Mouse (Mus musculus): ENCODE measurements around the gene Bace2. TPM values are rescaled to one million over a fixed set of nuclear protein-coding genes. Genes with fewer than 3 reads are reported as not detected.

Bace2 gene
- polyA plus RNA-seq, 1 experiment from 2014 or later, result 9.7 TPM

- no peak overlapping the region for H3K9ac ChIP-seq (ENCODE audit: low read length)
- H3K4me3 ChIP-seq (ENCODE audit: low read depth, low read length), result no peak overlapping the region
- H3K27me3 ChIP-seq (replicated peaks; ENCODE audit: control insufficient read depth, insufficient read depth, low read length), result no peaks in the 10 kb centered on the region
- ATAC-seq (replicated peaks; ENCODE audit: low FRiP score, low TSS enrichment, low read depth), result no peak
- no peaks in the 10 kb centered on the region for H3K4me1 ChIP-seq (replicated peaks; ENCODE audit: control insufficient read depth, insufficient read depth, low read length)
- WGBS, result 82% methylated on average over 2 of the region's 2 CpGs
- no peak for DNase-seq (ENCODE audit: low spot score)
- H3K27ac ChIP-seq (ENCODE audit: low read depth), result no peak overlapping the region
- H3K9me3 ChIP-seq (ENCODE audit: control insufficient read depth, low read length), result no peaks in the 10 kb centered on the region
- no peak overlapping the region for H3K4me2 ChIP-seq (ENCODE audit: low read length)
- no peaks in the 10 kb centered on the region for H3K36me3 ChIP-seq (ENCODE audit: control insufficient read depth, insufficient read depth, low read length)
Measured at GRCm38 (mm10) chr16:97328602-97329001, 27.9 kb upstream of the Bace2 start.

- 41% methylated on average over 2 of the region's 2 CpGs for WGBS
- Histone ChIP-seq H3K27me3 (replicated peaks; ENCODE audit: control insufficient read depth, insufficient read depth, low read length) (0 out of 2 replicates have a peak, but pooled peaks cover 2% of the 10 kb centered on the region), H3K36me3 (ENCODE audit: control insufficient read depth, insufficient read depth, low read length) (no peaks in the 10 kb centered on the region), H3K9ac (ENCODE audit: low read length) (no peak overlapping the region), H3K4me3 (ENCODE audit: low read depth, low read length) (no peak overlapping the region), H3K4me1 (replicated peaks; ENCODE audit: control insufficient read depth, insufficient read depth, low read length) (no peaks in the 10 kb centered on the region), H3K9me3 (ENCODE audit: control insufficient read depth, low read length) (no peaks in the 10 kb centered on the region), H3K4me2 (ENCODE audit: low read length) (no peak overlapping the region), H3K27ac (ENCODE audit: low read depth) (no peak overlapping the region)
- ATAC-seq (replicated peaks; ENCODE audit: low FRiP score, low TSS enrichment, low read depth), result no peak
- no peak for DNase-seq (ENCODE audit: low spot score)
Measured at GRCm38 (mm10) chr16:97353013-97353412, 3.5 kb upstream of the Bace2 start.

GRCm38 (mm10) chr16:97354632-97355031 is 1.9 kb upstream of the Bace2 start:
- WGBS, result 48% methylated on average over 2 of the region's 2 CpGs
- no peaks in the 10 kb centered on the region for H3K4me1 ChIP-seq (replicated peaks; ENCODE audit: control insufficient read depth, insufficient read depth, low read length)
- H3K27me3 ChIP-seq (replicated peaks; ENCODE audit: control insufficient read depth, insufficient read depth, low read length), result 0 out of 2 replicates have a peak, but pooled peaks cover 2% of the 10 kb centered on the region
- no peaks in the 10 kb centered on the region for H3K36me3 ChIP-seq (ENCODE audit: control insufficient read depth, insufficient read depth, low read length)
- ATAC-seq (replicated peaks; ENCODE audit: low FRiP score, low TSS enrichment, low read depth), result no peak
- H3K4me2 ChIP-seq (ENCODE audit: low read length), result no peak overlapping the region
- no peaks in the 10 kb centered on the region for H3K9me3 ChIP-seq (ENCODE audit: control insufficient read depth, low read length)
- no peak for DNase-seq (ENCODE audit: low spot score)
- no peak overlapping the region for H3K4me3 ChIP-seq (ENCODE audit: low read depth, low read length)
- H3K9ac ChIP-seq (ENCODE audit: low read length), result no peak overlapping the region
- H3K27ac ChIP-seq (ENCODE audit: low read depth), result no peak overlapping the region

GRCm38 (mm10) chr16:97357188-97357821 is 763 bp downstream of the Bace2 start:
- peak overlapping the region; percentile 35 for H3K9ac ChIP-seq (ENCODE audit: low read length)
- peak overlapping the region; percentile 100 for H3K4me2 ChIP-seq (ENCODE audit: low read length)
- no peaks in the 10 kb centered on the region for H3K36me3 ChIP-seq (ENCODE audit: control insufficient read depth, insufficient read depth, low read length)
- H3K4me3 ChIP-seq (ENCODE audit: low read depth, low read length), result peak overlapping the region; percentile 60
- WGBS, result under 1% methylated on average over 25 of the region's 25 CpGs
- H3K4me1 ChIP-seq (replicated peaks; ENCODE audit: control insufficient read depth, insufficient read depth, low read length), result no peaks in the 10 kb centered on the region
- ATAC-seq (replicated peaks; ENCODE audit: low FRiP score, low TSS enrichment, low read depth), result 0 out of 2 replicates have a peak, but pooled peaks have one; percentile 51
- no peak overlapping the region for H3K27ac ChIP-seq (ENCODE audit: low read depth)
- 0 out of 2 replicates have a peak, but pooled peaks cover 2% of the 10 kb centered on the region for H3K27me3 ChIP-seq (replicated peaks; ENCODE audit: control insufficient read depth, insufficient read depth, low read length)
- DNase-seq (ENCODE audit: low spot score), result peak; percentile 76
- no peaks in the 10 kb centered on the region for H3K9me3 ChIP-seq (ENCODE audit: control insufficient read depth, low read length)

- no peaks in the 10 kb centered on the region for H3K27me3 ChIP-seq (replicated peaks; ENCODE audit: control insufficient read depth, insufficient read depth, low read length)
- no peak overlapping the region for H3K27ac ChIP-seq (ENCODE audit: low read depth)
- no peaks in the 10 kb centered on the region for H3K36me3 ChIP-seq (ENCODE audit: control insufficient read depth, insufficient read depth, low read length)
- 77% methylated on average over 8 of the region's 8 CpGs for WGBS
- no peaks in the 10 kb centered on the region for H3K9me3 ChIP-seq (ENCODE audit: control insufficient read depth, low read length)
- no peak overlapping the region for H3K4me2 ChIP-seq (ENCODE audit: low read length)
- no peak for DNase-seq (ENCODE audit: low spot score)
- no peaks in the 10 kb centered on the region for H3K4me1 ChIP-seq (replicated peaks; ENCODE audit: control insufficient read depth, insufficient read depth, low read length)
- no peak overlapping the region for H3K4me3 ChIP-seq (ENCODE audit: low read depth, low read length)
- ATAC-seq (replicated peaks; ENCODE audit: low FRiP score, low TSS enrichment, low read depth), result no peak
- H3K9ac ChIP-seq (ENCODE audit: low read length), result no peak overlapping the region
Measured at GRCm38 (mm10) chr16:97362231-97362888, 5.8 kb downstream of the Bace2 start.

- no peak for DNase-seq (ENCODE audit: low spot score)
- WGBS, result 28% methylated on average over 2 of the region's 2 CpGs
- Histone ChIP-seq H3K27me3 (replicated peaks; ENCODE audit: control insufficient read depth, insufficient read depth, low read length) (no peaks in the 10 kb centered on the region), H3K4me2 (ENCODE audit: low read length) (no peak overlapping the region), H3K36me3 (ENCODE audit: control insufficient read depth, insufficient read depth, low read length) (no peaks in the 10 kb centered on the region), H3K9me3 (ENCODE audit: control insufficient read depth, low read length) (no peaks in the 10 kb centered on the region), H3K4me1 (replicated peaks; ENCODE audit: control insufficient read depth, insufficient read depth, low read length) (no peaks in the 10 kb centered on the region), H3K4me3 (ENCODE audit: low read depth, low read length) (no peak overlapping the region), H3K9ac (ENCODE audit: low read length) (no peak overlapping the region), H3K27ac (ENCODE audit: low read depth) (no peak overlapping the region)
- no peak; the same call in 1 of the 2 replicates for ATAC-seq (replicated peaks; ENCODE audit: low FRiP score, low TSS enrichment, low read depth)
Measured at GRCm38 (mm10) chr16:97366141-97366540, 9.6 kb downstream of the Bace2 start.

GRCm38 (mm10) chr16:97370258-97370657 is 13.7 kb downstream of the Bace2 start:
- no peaks in the 10 kb centered on the region for H3K36me3 ChIP-seq (ENCODE audit: control insufficient read depth, insufficient read depth, low read length)
- H3K9me3 ChIP-seq (ENCODE audit: control insufficient read depth, low read length), result no peaks in the 10 kb centered on the region
- H3K4me2 ChIP-seq (ENCODE audit: low read length), result no peak overlapping the region
- H3K4me1 ChIP-seq (replicated peaks; ENCODE audit: control insufficient read depth, insufficient read depth, low read length), result no peaks in the 10 kb centered on the region
- ATAC-seq (replicated peaks; ENCODE audit: low FRiP score, low TSS enrichment, low read depth) (peak; percentile 36; the same call in 1 of the 2 replicates), DNase-seq (ENCODE audit: low spot score) (no peak)
- no peak overlapping the region for H3K27ac ChIP-seq (ENCODE audit: low read depth)
- H3K4me3 ChIP-seq (ENCODE audit: low read depth, low read length), result no peak overlapping the region
- WGBS, result 72% methylated on average over 4 of the region's 4 CpGs
- H3K9ac ChIP-seq (ENCODE audit: low read length), result no peak overlapping the region
- no peaks in the 10 kb centered on the region for H3K27me3 ChIP-seq (replicated peaks; ENCODE audit: control insufficient read depth, insufficient read depth, low read length)

GRCm38 (mm10) chr16:97387955-97388354 is 31.4 kb downstream of the Bace2 start:
- Histone ChIP-seq H3K4me1 (replicated peaks; ENCODE audit: control insufficient read depth, insufficient read depth, low read length) (peaks cover 4% of the 10 kb centered on the region; the same call in 1 of the 2 replicates), H3K9ac (ENCODE audit: low read length) (no peak overlapping the region), H3K27me3 (replicated peaks; ENCODE audit: control insufficient read depth, insufficient read depth, low read length) (no peaks in the 10 kb centered on the region), H3K4me2 (ENCODE audit: low read length) (no peak overlapping the region), H3K4me3 (ENCODE audit: low read depth, low read length) (no peak overlapping the region), H3K27ac (ENCODE audit: low read depth) (no peak overlapping the region), H3K9me3 (ENCODE audit: control insufficient read depth, low read length) (no peaks in the 10 kb centered on the region), H3K36me3 (ENCODE audit: control insufficient read depth, insufficient read depth, low read length) (no peaks in the 10 kb centered on the region)
- 73% methylated on average over 2 of the region's 2 CpGs for WGBS
- ATAC-seq (replicated peaks; ENCODE audit: low FRiP score, low TSS enrichment, low read depth), result no peak
- DNase-seq (ENCODE audit: low spot score), result no peak

All from intestine, embryonic 14.5 days (tissue).